Mouse (Mus musculus) cortical plate, adult 2 months (tissue): ENCODE measurements around the gene Hist1h2an.
"Not testable (repeated sequence)": the region's sequence is repeated elsewhere in the genome, so short reads cannot be mapped to it uniquely, and the experiment has no call there.

ENCODE experiments used
- CTCF ChIP-seq: fragments of 200-500 bp; IDR thresholded peaks from 2 replicates; pipeline ENCODE4 v1.5.1; 2011; ENCODE audit warnings: mild to moderate bottlenecking, control low read depth, low read length; ENCODE audit not compliant: insufficient read depth; ENCODE audit errors: extremely low read depth
- POLR2A ChIP-seq: fragments of 200-500 bp; IDR thresholded peaks from 2 replicates; pipeline ENCODE4 v1.6.1; 2011; ENCODE audit warnings: mild to moderate bottlenecking, low read length, control low read depth; ENCODE audit not compliant: insufficient read depth; ENCODE audit errors: extremely low read depth

DNA sequence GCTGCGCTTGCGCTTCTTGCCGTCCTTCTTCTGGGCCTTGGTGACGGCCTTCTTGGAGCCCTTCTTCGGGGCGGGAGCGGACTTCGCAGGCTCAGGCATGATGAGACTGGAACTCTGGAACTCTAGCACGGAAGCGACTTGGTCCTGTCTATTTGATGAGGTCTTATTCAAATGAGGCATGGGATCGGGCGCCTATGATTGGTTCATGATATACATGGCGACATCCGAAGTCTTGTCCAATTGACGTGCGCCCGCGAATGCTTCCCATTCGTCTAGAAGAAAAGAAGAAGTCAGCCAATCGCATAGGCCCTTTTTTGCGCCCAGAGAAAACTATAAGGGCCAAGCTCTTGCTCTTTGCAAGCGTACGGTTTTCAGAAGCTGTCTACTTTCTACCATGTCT lies 23.1 kb upstream of the Hist1h2an start, which contains the start of the genes Hist1h2bq and Hist1h2ao:
- not testable (repeated sequence) for TF ChIP-seq POLR2A, CTCF
